Mouse (Mus musculus) kidney, embryonic 14.5 days (tissue): ENCODE data around the gene Pdgfa. TPM values are rescaled to one million over a fixed set of nuclear protein-coding genes. Genes with fewer than 3 reads are reported as not detected.

ENCODE experiments used
- ATAC-seq: fragments of 200-750 bp; cut with Nextera tagmentation; 2 replicates; pipeline ENCODE4 v1.8.0; 2017; ENCODE audit warnings: moderate number of reproducible peaks, mild to moderate bottlenecking, moderate TSS enrichment, moderate library complexity; ENCODE audit not compliant: low FRiP score, low TSS enrichment
- H3K27ac ChIP-seq: fragments of 300-500 bp; sonication (generic); 2 replicates; pipeline ENCODE4 v1.5.1; 2014; ENCODE audit warnings: low read depth, mild to moderate bottlenecking, low read length, moderate library complexity, mixed read lengths
- H3K27me3 ChIP-seq: fragments of 300-500 bp; sonication (generic); 2 replicates; pipeline ENCODE4 v1.6.1; 2014; ENCODE audit warnings: mild to moderate bottlenecking, low read length; ENCODE audit not compliant: control insufficient read depth, insufficient read depth
- H3K36me3 ChIP-seq: fragments of 300-500 bp; sonication (generic); 2 replicates; pipeline ENCODE4 v1.6.1; 2014; ENCODE audit warnings: low read length, mixed read lengths; ENCODE audit not compliant: control insufficient read depth, insufficient read depth
- H3K4me1 ChIP-seq: fragments of 300-500 bp; sonication (generic); 2 replicates; pipeline ENCODE4 v1.6.1; 2014; ENCODE audit warnings: low read length, mixed read lengths; ENCODE audit not compliant: control insufficient read depth, insufficient read depth
- H3K4me2 ChIP-seq: fragments of 300-500 bp; sonication (generic); replicated peaks from 2 replicates; pipeline ENCODE4 v1.6.1; 2014; ENCODE audit warnings: low read depth, mild to moderate bottlenecking, low read length
- H3K4me3 ChIP-seq: fragments of 300-500 bp; sonication (generic); 2 replicates; pipeline ENCODE4 v1.5.1; 2014; ENCODE audit warnings: mild to moderate bottlenecking, low read length
- H3K9ac ChIP-seq: fragments of 300-500 bp; sonication (generic); 2 replicates; pipeline ENCODE4 v1.6.1; 2014; ENCODE audit warnings: low read depth, mild to moderate bottlenecking, low read length, moderate library complexity
- H3K9me3 ChIP-seq: fragments of 300-500 bp; sonication (generic); 2 replicates; pipeline ENCODE4 v1.6.1; 2016; ENCODE audit warnings: low read length; ENCODE audit not compliant: control insufficient read depth
- WGBS: fragments of 180-500 bp; shearing (Covaris S2); extraction: QIAGEN DNeasy Blood & Tissue Kit; methylation state at CpG from one replicate; pipeline ENCODE4 v1.1.7; 2014; 5-methylcytosine and 5-hydroxymethylcytosine counted together
- polyA plus RNA-seq: library from polyadenylated mRNA; unstranded; fragments of >200 nt; fragmentation: Nextera tagmentation; extraction: Ambion mirVana; gene quantifications from 2 replicates; pipeline ENCODE4 v1.2.1, GENCODE M21; 2014

The Pdgfa gene
- polyA plus RNA-seq, 1 experiment from 2014 or later = 57.7 TPM

GRCm38 (mm10) chr5:138951305-138951704, 45.9 kb downstream of the Pdgfa start:
- no peaks in the 10 kb centered on the region for H3K9me3 ChIP-seq
- no peak for ATAC-seq
- no peaks in the 10 kb centered on the region for H3K36me3 ChIP-seq
- no peak overlapping the region for H3K9ac ChIP-seq
- no peak overlapping the region for H3K4me3 ChIP-seq
- WGBS = 89% methylated on average over 2 of the region's 2 CpGs
- H3K27me3 ChIP-seq = no peaks in the 10 kb centered on the region; the same call in 1 of the 2 replicates
- H3K4me1 ChIP-seq = peaks cover 20% of the 10 kb centered on the region
- H3K4me2 ChIP-seq = no peak overlapping the region
- no peak overlapping the region for H3K27ac ChIP-seq

- Histone ChIP-seq H3K36me3 (no peaks in the 10 kb centered on the region), H3K9ac (no peak overlapping the region), H3K9me3 (no peaks in the 10 kb centered on the region), H3K4me2 (no peak overlapping the region), H3K27ac (no peak overlapping the region), H3K4me3 (no peak overlapping the region), H3K27me3 (no peaks in the 10 kb centered on the region), H3K4me1 (peaks cover 18% of the 10 kb centered on the region)
- no peak for ATAC-seq
- WGBS = 86% methylated on average over 6 of the region's 6 CpGs
Measured at GRCm38 (mm10) chr5:138949165-138949564, 48.0 kb downstream of the Pdgfa start.

- no peak overlapping the region for H3K9ac ChIP-seq
- WGBS = 43% methylated on average over 13 of the region's 13 CpGs
- H3K4me1 ChIP-seq = peaks cover 18% of the 10 kb centered on the region
- no peaks in the 10 kb centered on the region for H3K27me3 ChIP-seq
- no peaks in the 10 kb centered on the region for H3K36me3 ChIP-seq
- H3K4me3 ChIP-seq = no peak overlapping the region
- no peaks in the 10 kb centered on the region for H3K9me3 ChIP-seq
- no peak overlapping the region for H3K27ac ChIP-seq
- no peak overlapping the region for H3K4me2 ChIP-seq
- peak; percentile 25 for ATAC-seq
Measured at GRCm38 (mm10) chr5:138948031-138948980, 48.9 kb downstream of the Pdgfa start.

- no peak for ATAC-seq
- H3K27me3 ChIP-seq = no peaks in the 10 kb centered on the region
- no peak overlapping the region for H3K27ac ChIP-seq
- H3K4me1 ChIP-seq = peaks cover 13% of the 10 kb centered on the region
- no peak overlapping the region for H3K4me3 ChIP-seq
- WGBS = 72% methylated on average over 5 of the region's 5 CpGs
- H3K9ac ChIP-seq = no peak overlapping the region
- no peaks in the 10 kb centered on the region for H3K9me3 ChIP-seq
- no peak overlapping the region for H3K4me2 ChIP-seq
- no peaks in the 10 kb centered on the region for H3K36me3 ChIP-seq
Measured at GRCm38 (mm10) chr5:138947487-138947886, 49.7 kb downstream of the Pdgfa start.

GRCm38 (mm10) chr5:138946931-138947330, 50.2 kb downstream of the Pdgfa start:
- Histone ChIP-seq H3K36me3 (no peaks in the 10 kb centered on the region), H3K27ac (no peak overlapping the region), H3K4me2 (no peak overlapping the region), H3K4me1 (peaks cover 13% of the 10 kb centered on the region), H3K4me3 (no peak overlapping the region), H3K9me3 (no peaks in the 10 kb centered on the region), H3K9ac (no peak overlapping the region), H3K27me3 (no peaks in the 10 kb centered on the region)
- no peak for ATAC-seq
- 71% methylated on average over 5 of the region's 5 CpGs for WGBS

GRCm38 (mm10) chr5:138945011-138945410, 52.2 kb downstream of the Pdgfa start:
- WGBS = 86% methylated on average over 3 of the region's 3 CpGs
- H3K4me1 ChIP-seq = peaks cover 13% of the 10 kb centered on the region
- ATAC-seq = no peak
- no peaks in the 10 kb centered on the region for H3K36me3 ChIP-seq
- H3K27me3 ChIP-seq = no peaks in the 10 kb centered on the region
- no peak overlapping the region for H3K9ac ChIP-seq
- no peak overlapping the region for H3K4me2 ChIP-seq
- no peak overlapping the region for H3K4me3 ChIP-seq
- no peaks in the 10 kb centered on the region for H3K9me3 ChIP-seq
- no peak overlapping the region for H3K27ac ChIP-seq

GRCm38 (mm10) chr5:138944551-138944950, 52.6 kb downstream of the Pdgfa start:
- Histone ChIP-seq H3K9ac (no peak overlapping the region), H3K4me2 (no peak overlapping the region), H3K4me1 (peaks cover 13% of the 10 kb centered on the region), H3K9me3 (no peaks in the 10 kb centered on the region), H3K27me3 (no peaks in the 10 kb centered on the region), H3K36me3 (no peaks in the 10 kb centered on the region), H3K4me3 (no peak overlapping the region), H3K27ac (no peak overlapping the region)
- 63% methylated on average over 7 of the region's 7 CpGs for WGBS
- no peak for ATAC-seq

- no peak overlapping the region for H3K4me2 ChIP-seq
- no peak overlapping the region for H3K4me3 ChIP-seq
- H3K27ac ChIP-seq = no peak overlapping the region
- H3K4me1 ChIP-seq = no peaks in the 10 kb centered on the region
- ATAC-seq = no peak
- WGBS = 67% methylated on average over 8 of the region's 8 CpGs
- H3K36me3 ChIP-seq = no peaks in the 10 kb centered on the region
- H3K9ac ChIP-seq = no peak overlapping the region
- H3K9me3 ChIP-seq = no peaks in the 10 kb centered on the region
- no peaks in the 10 kb centered on the region for H3K27me3 ChIP-seq
Measured at GRCm38 (mm10) chr5:138941842-138942241, 55.3 kb downstream of the Pdgfa start.

- no peak overlapping the region for H3K9ac ChIP-seq
- no peak overlapping the region for H3K4me2 ChIP-seq
- H3K9me3 ChIP-seq = no peaks in the 10 kb centered on the region
- 95% methylated on average over 4 of the region's 4 CpGs for WGBS
- H3K36me3 ChIP-seq = no peaks in the 10 kb centered on the region
- ATAC-seq = no peak
- no peak overlapping the region for H3K27ac ChIP-seq
- H3K4me3 ChIP-seq = no peak overlapping the region
- no peaks in the 10 kb centered on the region for H3K27me3 ChIP-seq
- no peaks in the 10 kb centered on the region for H3K4me1 ChIP-seq
Measured at GRCm38 (mm10) chr5:138940576-138940975, 56.6 kb downstream of the Pdgfa start.
